Mouse (Mus musculus): ENCODE results near the gene Commd4. TPM values are rescaled to one million over a fixed set of nuclear protein-coding genes. Genes with fewer than 3 reads are reported as not detected.

The Commd4 gene
- total RNA-seq, 1 experiment from 2014 or later: 125 TPM

- no peak for ATAC-seq (replicated peaks; ENCODE audit: insufficient number of reproducible peaks, low FRiP score, low TSS enrichment, poor library complexity, severe bottlenecking)
Measured at GRCm38 (mm10) chr9:57146451-57147066, 11.6 kb downstream of the Commd4 start.

- no peak for ATAC-seq (replicated peaks; ENCODE audit: insufficient number of reproducible peaks, low FRiP score, low TSS enrichment, poor library complexity, severe bottlenecking)
Measured at GRCm38 (mm10) chr9:57144830-57145229, 13.3 kb downstream of the Commd4 start.

GRCm38 (mm10) chr9:57143212-57143611 lies 14.9 kb downstream of the Commd4 start:
- no peak for ATAC-seq (replicated peaks; ENCODE audit: insufficient number of reproducible peaks, low FRiP score, low TSS enrichment, poor library complexity, severe bottlenecking)

DNA sequence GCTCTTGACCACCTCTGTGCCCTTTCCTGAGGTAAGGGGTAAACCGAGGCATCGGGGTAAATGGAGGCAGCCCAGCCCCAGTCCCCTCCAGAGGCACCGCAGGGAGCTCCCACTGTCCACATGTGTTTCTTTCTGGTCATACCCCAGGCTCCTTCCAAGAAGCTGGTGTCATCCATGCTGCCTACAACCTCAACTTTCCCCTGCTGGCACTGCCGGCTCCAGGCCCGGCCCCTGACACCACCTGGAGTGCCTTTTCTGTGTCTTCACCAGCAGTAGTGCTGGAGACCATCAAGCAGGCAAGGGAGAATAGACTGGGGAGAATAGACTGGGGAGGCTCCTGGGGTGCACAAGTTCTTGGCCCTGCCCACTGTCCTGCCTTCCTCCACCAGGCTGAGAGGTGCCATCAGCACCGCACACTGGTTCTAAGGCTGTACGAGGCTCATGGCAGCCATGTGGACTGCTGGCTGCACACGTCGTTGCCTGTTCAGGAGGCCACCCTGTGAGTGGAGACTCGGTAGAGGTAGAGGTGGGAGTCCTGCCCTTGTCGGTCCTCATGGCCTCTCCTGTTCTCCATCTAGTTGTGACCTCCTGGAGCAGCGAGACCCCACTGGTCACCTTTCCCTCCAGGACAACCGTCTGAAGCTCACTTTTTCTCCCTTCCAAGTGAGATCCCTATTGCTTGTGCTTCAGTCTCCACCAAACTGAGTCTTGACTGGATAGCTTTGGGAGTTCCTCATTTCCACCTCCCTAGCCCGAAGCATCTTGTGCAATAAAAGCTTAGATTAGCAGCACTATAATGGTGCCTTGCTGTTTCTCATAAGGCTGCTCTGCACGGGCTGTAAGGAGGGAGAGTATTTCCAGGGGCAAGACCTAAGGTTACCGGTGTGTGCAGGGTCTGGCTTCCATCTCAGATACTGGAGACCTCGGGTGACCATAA lies 16.4 kb downstream of the Commd4 start:
- ATAC-seq (replicated peaks; ENCODE audit: insufficient number of reproducible peaks, low FRiP score, low TSS enrichment, poor library complexity, severe bottlenecking): no peak

DNA sequence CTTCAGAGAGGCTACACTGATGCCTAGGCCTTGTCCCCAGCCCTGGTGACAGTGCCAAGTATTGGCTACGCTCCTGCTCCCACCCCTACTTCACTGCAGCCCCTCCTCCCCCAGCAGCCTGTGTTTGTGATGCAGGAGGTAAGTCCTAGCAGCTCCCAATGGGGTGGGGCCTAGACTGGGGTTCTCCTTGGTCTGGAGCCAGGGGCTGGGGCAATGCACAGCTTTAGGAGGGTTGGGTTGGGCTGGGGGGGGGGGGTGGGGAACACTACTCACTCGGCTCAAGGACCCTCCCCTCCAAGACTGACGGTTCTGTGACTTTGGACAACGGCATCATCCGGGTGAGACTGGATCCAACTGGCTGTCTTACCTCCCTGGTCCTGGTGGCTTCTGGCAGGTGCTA lies 18.6 kb downstream of the Commd4 start:
- ATAC-seq (replicated peaks; ENCODE audit: insufficient number of reproducible peaks, low FRiP score, low TSS enrichment, poor library complexity, severe bottlenecking): no peak

- no peak for ATAC-seq (replicated peaks; ENCODE audit: insufficient number of reproducible peaks, low FRiP score, low TSS enrichment, poor library complexity, severe bottlenecking)
Measured at GRCm38 (mm10) chr9:57139110-57139509, 19.0 kb downstream of the Commd4 start.

DNA sequence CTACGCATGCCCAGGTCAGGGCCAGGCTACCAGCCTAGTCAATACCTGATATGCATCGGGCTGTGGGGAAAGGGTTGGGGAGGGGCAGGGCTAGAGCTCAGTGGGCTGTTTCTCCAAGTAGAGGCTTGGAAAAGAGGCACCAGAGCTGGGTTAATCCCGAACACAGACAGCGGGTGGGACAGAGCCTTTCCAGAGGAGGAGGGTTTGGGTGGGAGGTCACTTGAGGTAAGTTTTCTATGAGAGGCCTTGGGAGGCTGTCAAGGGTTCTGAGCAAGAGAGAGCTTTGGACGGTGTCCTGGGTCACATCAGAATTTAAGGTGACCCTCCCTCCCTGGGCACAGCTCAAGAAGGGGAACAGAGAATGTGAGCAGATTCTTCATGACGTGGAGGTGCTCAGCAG lies 19.6 kb downstream of the Commd4 start:
- ATAC-seq (replicated peaks; ENCODE audit: insufficient number of reproducible peaks, low FRiP score, low TSS enrichment, poor library complexity, severe bottlenecking): no peak

DNA sequence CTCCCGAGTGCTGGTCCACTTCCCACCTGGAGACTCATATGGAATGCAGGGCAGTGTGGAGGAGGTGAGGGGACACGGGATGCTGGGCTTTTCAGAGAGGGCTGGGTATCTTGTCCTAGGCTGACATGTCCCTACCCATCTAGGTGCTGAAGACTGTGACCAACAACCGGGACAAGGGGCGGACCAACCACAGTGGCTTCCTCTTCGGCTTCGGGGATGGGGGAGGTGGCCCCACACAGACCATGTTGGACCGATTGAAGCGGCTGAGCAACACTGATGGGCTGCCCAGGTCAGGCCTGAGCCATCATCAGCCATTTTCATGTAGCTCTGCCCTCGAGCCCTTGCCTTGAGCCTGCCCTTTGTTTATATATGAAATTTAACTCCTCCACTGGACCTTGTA lies 20.4 kb downstream of the Commd4 start:
- no peak for ATAC-seq (replicated peaks; ENCODE audit: insufficient number of reproducible peaks, low FRiP score, low TSS enrichment, poor library complexity, severe bottlenecking)

GRCm38 (mm10) chr9:57137246-57137645 lies 20.9 kb downstream of the Commd4 start:
- ATAC-seq (replicated peaks; ENCODE audit: insufficient number of reproducible peaks, low FRiP score, low TSS enrichment, poor library complexity, severe bottlenecking): no peak

DNA sequence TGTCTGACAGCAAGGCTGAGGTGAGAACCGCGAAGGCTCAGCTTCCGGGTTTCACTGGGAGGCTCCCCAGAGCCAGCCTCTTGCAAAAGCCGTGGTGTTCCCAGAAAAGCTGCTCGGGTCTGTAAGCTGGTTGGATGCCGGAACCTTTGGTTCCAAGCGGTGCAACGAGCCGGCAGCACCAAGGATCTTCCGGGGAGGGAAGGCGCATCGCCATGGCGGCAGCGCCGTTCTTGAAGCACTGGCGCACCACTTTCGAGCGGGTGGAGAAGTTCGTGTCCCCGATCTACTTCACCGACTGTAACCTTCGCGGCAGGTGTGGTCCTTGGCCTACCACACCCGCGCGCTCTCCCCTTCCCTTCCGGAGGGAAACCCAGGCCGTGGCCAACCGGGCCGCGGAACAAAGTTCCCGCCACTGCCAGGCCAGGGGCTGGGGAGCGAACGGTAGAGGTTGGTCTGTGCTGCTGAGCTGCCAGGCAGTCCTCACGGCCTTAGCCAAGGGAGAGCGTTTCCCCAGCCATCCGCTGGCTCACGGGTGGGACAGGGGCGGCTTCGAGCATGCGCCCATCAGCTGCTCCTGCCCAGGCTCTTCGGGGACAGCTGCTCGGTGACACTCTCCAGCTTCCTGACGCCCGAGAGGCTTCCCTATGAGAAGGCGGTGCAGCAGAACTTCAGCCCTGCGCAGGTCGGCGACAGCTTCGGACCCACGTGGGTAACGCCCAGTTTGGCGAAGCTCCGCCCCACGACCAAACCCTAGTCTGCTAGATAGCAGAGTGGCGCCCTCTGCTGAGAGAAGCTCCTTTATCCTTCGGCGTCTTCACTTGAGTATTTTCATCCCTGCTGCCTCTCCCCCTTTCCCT lies 27.3 kb downstream of the Commd4 start, which contains the start of gene Man2c1:
TSS of gene Man2c1 (plus strand) at position 114 of the 857 bp plus-strand sequence.
- ATAC-seq (replicated peaks; ENCODE audit: insufficient number of reproducible peaks, low FRiP score, low TSS enrichment, poor library complexity, severe bottlenecking): peak; percentile 94

DNA sequence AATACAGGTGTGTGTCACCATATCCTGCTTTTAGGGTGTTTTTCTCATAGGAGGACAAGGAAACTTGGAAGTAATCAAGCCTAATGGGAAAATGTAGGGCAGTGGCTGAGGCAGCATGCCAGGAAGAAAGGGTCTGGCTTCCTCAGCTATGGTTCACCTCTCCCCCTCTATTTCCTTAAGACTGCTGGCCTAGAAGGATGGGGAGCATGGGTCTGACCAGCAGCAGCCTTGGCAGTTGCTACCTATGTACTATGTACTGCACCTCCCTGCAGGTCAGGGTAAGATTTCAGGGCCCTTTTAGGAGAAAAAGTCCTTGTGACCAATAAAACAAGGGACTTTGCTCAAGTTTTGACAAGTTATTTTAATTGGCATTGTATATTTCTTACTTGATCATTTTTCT lies 28.5 kb downstream of the Commd4 start:
- no peak for ATAC-seq (replicated peaks; ENCODE audit: insufficient number of reproducible peaks, low FRiP score, low TSS enrichment, poor library complexity, severe bottlenecking)

GRCm38 (mm10) chr9:57117261-57117755 lies 40.8 kb downstream of the Commd4 start:
- no peak for ATAC-seq (replicated peaks; ENCODE audit: insufficient number of reproducible peaks, low FRiP score, low TSS enrichment, poor library complexity, severe bottlenecking)

Other genes with a start within 250 kb of the Commd4 start
- 7.1 to 16.9 TPM (median 7.1 TPM) in 3 replicates for gene Snx33, start 230.0 kb downstream of the Commd4 start, total RNA-seq (2017)
- gene Imp3, start 220.9 kb downstream of the Commd4 start, total RNA-seq (2017): 36.1 to 44.3 TPM (median 38.6 TPM) in 3 replicates
- 3.8 to 9.4 TPM (median 6.5 TPM) in 3 replicates for gene Snupn, start 207.5 kb downstream of the Commd4 start, total RNA-seq (2017)
- 13.1 to 18.7 TPM (median 16.7 TPM) in 3 replicates for gene Ptpn9, start 163.4 kb downstream of the Commd4 start, total RNA-seq (2017)
- gene Sin3a, start 86.3 kb downstream of the Commd4 start, total RNA-seq (2017): 50.1 to 115 TPM (median 90.9 TPM) in 3 replicates
- gene Man2c1, start 27.6 kb downstream of the Commd4 start, total RNA-seq (2017): 47.9 to 87.1 TPM (median 60.7 TPM) in 3 replicates
- gene Neil1, start 10.0 kb downstream of the Commd4 start, total RNA-seq (2017): 1.3 to 8.1 TPM (median 5.2 TPM) in 3 replicates
- gene Trcg1, start 78.2 kb upstream of the Commd4 start, total RNA-seq (2017): not detected in 3 replicates
- gene 1700017B05Rik, start 104.3 kb upstream of the Commd4 start, total RNA-seq (2017): 11.4 to 26.8 TPM (median 12.9 TPM) in 3 replicates